Mouse (Mus musculus) liver, embryonic 14.5 days (tissue): ENCODE results near the gene 4930467E23Rik.
"Not testable (repeated sequence)": the region's sequence is repeated elsewhere in the genome, so short reads cannot be mapped to it uniquely, and the experiment has no call there.

Experiments
- CTCF ChIP-seq: IDR thresholded peaks from 2 replicates; pipeline ENCODE4 v1.5.1; 2016; ENCODE audit warnings: antibody characterized with exemption, low read depth, control low read depth
- EP300 ChIP-seq: IDR thresholded peaks from 2 replicates; pipeline ENCODE4 v1.6.1; 2016; ENCODE audit warnings: antibody characterized with exemption, low read depth

GRCm38 (mm10) chr8:19783860-19784259, 54.5 kb downstream of the 4930467E23Rik start:
- not testable (repeated sequence) for TF ChIP-seq CTCF, EP300
